Comparison of ENCODE assay signal across 8 mouse cellular contexts in genomic region chr3:127705515-127706444, GRCm38 (mm10).
DNase-seq lines count a peak whose midpoint lies in the region; ATAC-seq and TF ChIP-seq lines count a peak whose summit lies in the region.

No protein-coding gene starts in this region.

- H3K27me3 ChIP-seq in heart, postnatal 0 days (ENCODE audit: control insufficient read depth, insufficient read depth, low read length) = no peaks in the 10 kb centered on the region
- H3K27me3 ChIP-seq in midbrain, postnatal 0 days (ENCODE audit: insufficient read depth, low read length) = no peaks in the 10 kb centered on the region

- no peak for TF ChIP-seq EP300 in heart, postnatal 0 days (IDR thresholded peaks at IDR 0.05; ENCODE audit: low read depth)

- H3K36me3 ChIP-seq in heart, postnatal 0 days (replicated peaks; ENCODE audit: control insufficient read depth, insufficient read depth, low read length) = no peaks in the 10 kb centered on the region
- H3K36me3 ChIP-seq in midbrain, postnatal 0 days (ENCODE audit: insufficient read depth, low read length) = no peaks in the 10 kb centered on the region

- intact Hi-C loops in left cerebral cortex, adult 2 months (cut with DNase I) = loop anchor here (5.0 kb wide), 1 partner anchor 73 kb away; the partner anchor contains the start of gene Neurog2

- no peak for TF ChIP-seq CTCF in cortical plate, adult 2 months (IDR thresholded peaks at IDR 0.05; ENCODE audit: extremely low read depth, insufficient read depth, low read length)
- no peak for TF ChIP-seq CTCF in heart, postnatal 0 days (IDR thresholded peaks at IDR 0.05; ENCODE audit: low read depth)
- no peak for TF ChIP-seq CTCF in left cerebral cortex, adult 2 months (IDR thresholded peaks at IDR 0.05)
- no peak for TF ChIP-seq CTCF in midbrain, postnatal 0 days (IDR thresholded peaks at IDR 0.05)

- H3K9me3 ChIP-seq in heart, postnatal 0 days (replicated peaks; ENCODE audit: control insufficient read depth, low read length) = no peaks in the 10 kb centered on the region
- H3K9me3 ChIP-seq in midbrain, postnatal 0 days (ENCODE audit: low read length) = no peaks in the 10 kb centered on the region

- peak; percentile 36 to 56 for DNase-seq in cerebellum, postnatal 10 days
- DNase-seq in cerebellum, postnatal 36 days = no peak
- no peak for DNase-seq in heart, postnatal 0 days (ENCODE audit: low spot score)
- DNase-seq in left cerebral cortex, adult 2 months (ENCODE audit: extremely low spot score in 1 of 2, low spot score in 2 of 2) = peak; percentile 18 to 19
- peak; percentile 79 for DNase-seq in midbrain, postnatal 0 days (ENCODE audit: low spot score)
- DNase-seq in adipocyte (ENCODE audit: low spot score) = no peak
- no peak for DNase-seq in gastrocnemius, postnatal 4 days (ENCODE audit: low spot score in 2 of 2)

- 0 out of 2 replicates have a peak overlapping the region, but pooled peaks have one; percentile 3 for H3K4me3 ChIP-seq in cortical plate, adult 2 months (ENCODE audit: insufficient read depth, low read length)
- H3K4me3 ChIP-seq in heart, postnatal 0 days (ENCODE audit: low read depth, low read length) = peak overlapping the region; percentile 15; the same call in 1 of the 2 replicates
- peak overlapping the region; percentile 28 for H3K4me3 ChIP-seq in left cerebral cortex, adult 2 months
- peak overlapping the region; percentile 29 for H3K4me3 ChIP-seq in midbrain, postnatal 0 days (ENCODE audit: low read depth, low read length)

- TF ChIP-seq POLR2A in cortical plate, adult 2 months (IDR thresholded peaks at IDR 0.05; ENCODE audit: extremely low read depth, insufficient read depth, low read length) = no peak

- no peak overlapping the region for H3K9ac ChIP-seq in heart, postnatal 0 days (replicated peaks; ENCODE audit: low read depth, low read length)
- H3K9ac ChIP-seq in midbrain, postnatal 0 days (replicated peaks; ENCODE audit: low read length, poor library complexity, severe bottlenecking) = 0 out of 2 replicates have a peak overlapping the region, but pooled peaks have one; percentile 29

- no peak for ATAC-seq in heart, postnatal 0 days (ENCODE audit: insufficient read depth, low read depth)
- ATAC-seq in midbrain, postnatal 0 days (ENCODE audit: low FRiP score) = peak; percentile 73

- peak overlapping the region; percentile 47 for H3K4me2 ChIP-seq in heart, postnatal 0 days (ENCODE audit: low read depth, low read length)
- peak overlapping the region; percentile 54 for H3K4me2 ChIP-seq in midbrain, postnatal 0 days (ENCODE audit: low read depth, low read length, poor library complexity, severe bottlenecking)

- 21% methylated on average over 30 of the region's 30 CpGs for WGBS in heart, postnatal 0 days
- 3% methylated on average over 30 of the region's 30 CpGs for WGBS in midbrain, postnatal 0 days

- H3K27ac ChIP-seq in cortical plate, adult 2 months (ENCODE audit: insufficient read depth, low read length) = no peak overlapping the region
- no peak overlapping the region for H3K27ac ChIP-seq in heart, postnatal 0 days (ENCODE audit: low read depth)
- no peak overlapping the region for H3K27ac ChIP-seq in left cerebral cortex, adult 2 months
- 0 out of 2 replicates have a peak overlapping the region, but pooled peaks have one; percentile 26 for H3K27ac ChIP-seq in midbrain, postnatal 0 days (ENCODE audit: low read depth, low read length)

- H3K4me1 ChIP-seq in cortical plate, adult 2 months (ENCODE audit: control insufficient read depth, insufficient read depth, low read length) = peaks cover 2% of the 10 kb centered on the region; the same call in 1 of the 2 replicates
- no peaks in the 10 kb centered on the region for H3K4me1 ChIP-seq in heart, postnatal 0 days (ENCODE audit: control insufficient read depth, insufficient read depth)
- H3K4me1 ChIP-seq in midbrain, postnatal 0 days (ENCODE audit: insufficient read depth, low read length) = peaks cover 5% of the 10 kb centered on the region; the same call in 1 of the 2 replicates

Comparison
In these comparisons a context has a peak if more than half of its experiments do, and no peak if none do; other contexts are left out.
1. DNase-seq: peak in cerebellum, postnatal 10 days (2 of 2), left cerebral cortex, adult 2 months (2 of 2) and midbrain, postnatal 0 days (single experiment); none in cerebellum, postnatal 36 days (0 of 2), heart, postnatal 0 days (single experiment), adipocyte (single experiment) and gastrocnemius, postnatal 4 days (0 of 2).
2. Peak in every context shown above with its lines, with median percentiles within 50 percentile points of each other: H3K4me3 ChIP-seq.